Mouse (Mus musculus) intestine, embryonic 15.5 days (tissue): ENCODE measurements around the gene Qpctl. TPM values are rescaled to one million over a fixed set of nuclear protein-coding genes. Genes with fewer than 3 reads are reported as not detected.

Source experiments
- ATAC-seq: fragments of 200-750 bp; cut with Nextera tagmentation; 2 replicates; pipeline ENCODE4 v1.8.0; 2017; ENCODE audit warnings: moderate TSS enrichment, moderate library complexity
- H3K27ac ChIP-seq: fragments of 300-500 bp; sonication (generic); 2 replicates; pipeline ENCODE4 v1.5.1; 2015; ENCODE audit warnings: mild to moderate bottlenecking, inconsistent platforms
- H3K27me3 ChIP-seq: fragments of 300-500 bp; sonication (generic); replicated peaks from 2 replicates; pipeline ENCODE4 v1.6.1; 2015; ENCODE audit warnings: inconsistent platforms
- H3K36me3 ChIP-seq: fragments of 300-500 bp; sonication (generic); 2 replicates; pipeline ENCODE4 v1.6.1; 2015; ENCODE audit warnings: inconsistent platforms
- H3K4me1 ChIP-seq: fragments of 300-500 bp; sonication (generic); replicated peaks from 2 replicates; pipeline ENCODE4 v1.6.1; 2015; ENCODE audit warnings: inconsistent platforms
- H3K4me2 ChIP-seq: fragments of 300-500 bp; sonication (generic); replicated peaks from 2 replicates; pipeline ENCODE4 v1.6.1; 2015; ENCODE audit warnings: mild to moderate bottlenecking, inconsistent platforms
- H3K4me3 ChIP-seq: fragments of 300-500 bp; sonication (generic); replicated peaks from 2 replicates; pipeline ENCODE4 v1.5.1; 2015; ENCODE audit warnings: inconsistent platforms
- H3K9ac ChIP-seq: fragments of 300-500 bp; sonication (generic); 2 replicates; pipeline ENCODE4 v1.6.1; 2015; ENCODE audit warnings: inconsistent platforms
- H3K9me3 ChIP-seq: fragments of 300-500 bp; sonication (generic); 2 replicates; pipeline ENCODE4 v1.6.1; 2016; ENCODE audit warnings: inconsistent platforms
- WGBS: fragments of 180-500 bp; shearing (Covaris S2); methylation state at CpG from one replicate; pipeline ENCODE4 v1.1.7; 2015; 5-methylcytosine and 5-hydroxymethylcytosine counted together
- polyA plus RNA-seq: library from polyadenylated mRNA; unstranded; fragments of >200 nt; fragmentation: Nextera tagmentation; extraction: Ambion mirVana; gene quantifications from 2 replicates; pipeline ENCODE4 v1.2.1, GENCODE M21; 2015

The Qpctl gene
- polyA plus RNA-seq, 1 experiment from 2014 or later = 9.2 TPM

GRCm38 (mm10) chr7:19176516-19176947 is 27.4 kb upstream of the Qpctl start:
- Histone ChIP-seq H3K27ac (no peak overlapping the region), H3K36me3 (no peaks in the 10 kb centered on the region), H3K27me3 (peaks cover 53% of the 10 kb centered on the region), H3K9ac (no peak overlapping the region), H3K4me3 (peak overlapping the region; percentile 12), H3K9me3 (no peaks in the 10 kb centered on the region; the same call in 1 of the 2 replicates), H3K4me1 (peaks cover 26% of the 10 kb centered on the region), H3K4me2 (peak overlapping the region; percentile 35)
- no peak for ATAC-seq
- 6% methylated on average over 20 of the region's 21 CpGs for WGBS

GRCm38 (mm10) chr7:19175708-19176515 is 26.8 kb upstream of the Qpctl start, which contains the start of gene Eml2:
Gene Eml2, plus strand, starts transcription at chr7:19176421.
- H3K9ac ChIP-seq = no peak within 1 kb of the TSS
- peak within 1 kb of the TSS; percentile 35 for H3K4me2 ChIP-seq
- ATAC-seq = peak; percentile 30
- H3K36me3 ChIP-seq = no peaks in the 10 kb centered on the region
- H3K4me3 ChIP-seq = peak within 1 kb of the TSS; percentile 12
- no peak within 1 kb of the TSS for H3K27ac ChIP-seq
- H3K27me3 ChIP-seq = peaks cover 53% of the 10 kb centered on the region
- no peaks in the 10 kb centered on the region; the same call in 1 of the 2 replicates for H3K9me3 ChIP-seq
- H3K4me1 ChIP-seq = peaks cover 26% of the 10 kb centered on the region
- 1% methylated on average over 30 of the region's 30 CpGs for WGBS

GRCm38 (mm10) chr7:19172874-19173273 is 23.8 kb upstream of the Qpctl start:
- 3% methylated on average over 17 of the region's 17 CpGs for WGBS
- no peaks in the 10 kb centered on the region for H3K36me3 ChIP-seq
- peak; percentile 56 for ATAC-seq
- peak overlapping the region; percentile 69 for H3K4me2 ChIP-seq
- no peaks in the 10 kb centered on the region for H3K9me3 ChIP-seq
- H3K4me3 ChIP-seq = peak overlapping the region; percentile 24; the same call in 1 of the 2 replicates
- no peak overlapping the region for H3K9ac ChIP-seq
- peak overlapping the region; percentile 20; the same call in 1 of the 2 replicates for H3K27ac ChIP-seq
- H3K27me3 ChIP-seq = peaks cover 29% of the 10 kb centered on the region
- H3K4me1 ChIP-seq = peaks cover 21% of the 10 kb centered on the region

- Histone ChIP-seq H3K4me1 (peaks cover 21% of the 10 kb centered on the region), H3K27ac (no peak overlapping the region), H3K36me3 (no peaks in the 10 kb centered on the region), H3K27me3 (peaks cover 19% of the 10 kb centered on the region), H3K4me3 (no peak overlapping the region), H3K9ac (no peak overlapping the region), H3K9me3 (no peaks in the 10 kb centered on the region), H3K4me2 (no peak overlapping the region)
- ATAC-seq = no peak
- WGBS = 61% methylated on average over 8 of the region's 8 CpGs
Measured at GRCm38 (mm10) chr7:19171831-19172230, 22.7 kb upstream of the Qpctl start.

GRCm38 (mm10) chr7:19170142-19170541 is 21.1 kb upstream of the Qpctl start:
- peak overlapping the region; percentile 51 for H3K27ac ChIP-seq
- no peak overlapping the region for H3K4me3 ChIP-seq
- no peak overlapping the region for H3K4me2 ChIP-seq
- WGBS = 46% methylated on average over 8 of the region's 8 CpGs
- peak; percentile 46 for ATAC-seq
- no peak overlapping the region for H3K9ac ChIP-seq
- no peaks in the 10 kb centered on the region for H3K36me3 ChIP-seq
- H3K27me3 ChIP-seq = 0 out of 2 replicates have a peak, but pooled peaks cover 3% of the 10 kb centered on the region
- no peaks in the 10 kb centered on the region for H3K9me3 ChIP-seq
- H3K4me1 ChIP-seq = peaks cover 26% of the 10 kb centered on the region

- H3K27ac ChIP-seq = peak overlapping the region; percentile 51; the same call in 1 of the 2 replicates
- 57% methylated on average over 10 of the region's 10 CpGs for WGBS
- H3K27me3 ChIP-seq = peaks cover 6% of the 10 kb centered on the region; the same call in 1 of the 2 replicates
Measured at GRCm38 (mm10) chr7:19169506-19169905, 20.4 kb upstream of the Qpctl start.

GRCm38 (mm10) chr7:19166990-19167389 is 17.9 kb upstream of the Qpctl start:
- H3K4me3 ChIP-seq = no peak overlapping the region
- no peak overlapping the region for H3K9ac ChIP-seq
- 84% methylated on average over 3 of the region's 3 CpGs for WGBS
- H3K27me3 ChIP-seq = peaks cover 10% of the 10 kb centered on the region; the same call in 1 of the 2 replicates
- H3K36me3 ChIP-seq = no peaks in the 10 kb centered on the region
- no peak overlapping the region for H3K27ac ChIP-seq
- H3K4me2 ChIP-seq = no peak overlapping the region
- no peaks in the 10 kb centered on the region for H3K9me3 ChIP-seq
- ATAC-seq = no peak
- H3K4me1 ChIP-seq = peaks cover 32% of the 10 kb centered on the region

More at GRCm38 (mm10) chr7:19169506-19169905, 20.4 kb upstream of the Qpctl start:
- Histone ChIP-seq H3K36me3 (no peaks in the 10 kb centered on the region), H3K4me3 (no peak overlapping the region), H3K4me1 (peaks cover 32% of the 10 kb centered on the region), H3K9ac (no peak overlapping the region), H3K9me3 (no peaks in the 10 kb centered on the region), H3K4me2 (no peak overlapping the region)
- no peak for ATAC-seq

- peaks cover 10% of the 10 kb centered on the region; the same call in 1 of the 2 replicates for H3K27me3 ChIP-seq
Measured at GRCm38 (mm10) chr7:19165656-19166423, 16.7 kb upstream of the Qpctl start, which contains the start of gene Gipr. Gene Gipr, minus strand, starts transcription at chr7:19166127.

GRCm38 (mm10) chr7:19164978-19165377 is 15.9 kb upstream of the Qpctl start:
- no peak overlapping the region for H3K27ac ChIP-seq
- H3K4me1 ChIP-seq = peaks cover 33% of the 10 kb centered on the region
- H3K36me3 ChIP-seq = no peaks in the 10 kb centered on the region
- peaks cover 10% of the 10 kb centered on the region; the same call in 1 of the 2 replicates for H3K27me3 ChIP-seq
- peak overlapping the region; percentile 26; the same call in 1 of the 2 replicates for H3K9ac ChIP-seq
- peak; percentile 58 for ATAC-seq
- 0 out of 2 replicates have a peak overlapping the region, but pooled peaks have one; percentile 9 for H3K4me3 ChIP-seq
- no peaks in the 10 kb centered on the region for H3K9me3 ChIP-seq
- peak overlapping the region; percentile 47 for H3K4me2 ChIP-seq
- 1% methylated on average over 13 of the region's 13 CpGs for WGBS

More at GRCm38 (mm10) chr7:19165656-19166423, 16.7 kb upstream of the Qpctl start, which contains the start of gene Gipr:
- peak within 1 kb of the TSS; percentile 47 for H3K4me2 ChIP-seq
- H3K27ac ChIP-seq = no peak within 1 kb of the TSS
- peak within 1 kb of the TSS; percentile 26; the same call in 1 of the 2 replicates for H3K9ac ChIP-seq
- H3K4me1 ChIP-seq = peaks cover 29% of the 10 kb centered on the region
- H3K4me3 ChIP-seq = 0 out of 2 replicates have a peak within 1 kb of the TSS, but pooled peaks have one; percentile 9
- WGBS = 11% methylated on average over 14 of the region's 14 CpGs
- H3K36me3 ChIP-seq = no peaks in the 10 kb centered on the region
- ATAC-seq = peak; percentile 36
- no peaks in the 10 kb centered on the region for H3K9me3 ChIP-seq

GRCm38 (mm10) chr7:19164189-19164588 is 15.1 kb upstream of the Qpctl start:
- Histone ChIP-seq H3K27ac (no peak overlapping the region), H3K4me3 (no peak overlapping the region), H3K9ac (0 out of 2 replicates have a peak overlapping the region, but pooled peaks have one; percentile 26), H3K27me3 (peaks cover 18% of the 10 kb centered on the region), H3K4me1 (peaks cover 38% of the 10 kb centered on the region), H3K36me3 (no peaks in the 10 kb centered on the region), H3K9me3 (no peaks in the 10 kb centered on the region), H3K4me2 (peak overlapping the region; percentile 47)
- ATAC-seq = peak; percentile 62
- WGBS = 4% methylated on average over 6 of the region's 6 CpGs

GRCm38 (mm10) chr7:19163752-19164151 is 14.7 kb upstream of the Qpctl start:
- peaks cover 38% of the 10 kb centered on the region for H3K4me1 ChIP-seq
- H3K36me3 ChIP-seq = no peaks in the 10 kb centered on the region
- WGBS = 17% methylated on average over 12 of the region's 12 CpGs
- peak overlapping the region; percentile 47 for H3K4me2 ChIP-seq
- H3K9ac ChIP-seq = no peak overlapping the region
- no peak overlapping the region for H3K4me3 ChIP-seq
- no peaks in the 10 kb centered on the region for H3K9me3 ChIP-seq
- H3K27me3 ChIP-seq = peaks cover 20% of the 10 kb centered on the region
- H3K27ac ChIP-seq = no peak overlapping the region
- ATAC-seq = peak; percentile 37

- Histone ChIP-seq H3K36me3 (no peaks in the 10 kb centered on the region), H3K27ac (no peak overlapping the region), H3K4me1 (peaks cover 38% of the 10 kb centered on the region), H3K9me3 (no peaks in the 10 kb centered on the region), H3K27me3 (peaks cover 23% of the 10 kb centered on the region), H3K9ac (no peak overlapping the region), H3K4me2 (no peak overlapping the region), H3K4me3 (no peak overlapping the region)
- 86% methylated on average over 7 of the region's 7 CpGs for WGBS
- no peak for ATAC-seq
Measured at GRCm38 (mm10) chr7:19162928-19163327, 13.8 kb upstream of the Qpctl start.
